Mouse (Mus musculus) testis, adult 2 months (tissue): ENCODE measurements at regions not wholly inside any gene's neighbourhood (a gene's known extent, or its start where the extent isn't known, plus 50 kb on each side); places are given as distances from the start of the nearest gene placed in this dataset.

Experiments used
- H3K27ac ChIP-seq: fragments of 200-500 bp; 2 replicates; pipeline ENCODE4 v1.5.1; 2012; ENCODE audit warnings: low read depth, low read length; ENCODE audit not compliant: control insufficient read depth, insufficient read depth
- H3K27me3 ChIP-seq: fragments of 200-500 bp; 2 replicates; pipeline ENCODE4 v1.6.1; 2012; ENCODE audit warnings: mild to moderate bottlenecking, low read length, moderate library complexity; ENCODE audit not compliant: control insufficient read depth, insufficient read depth
- H3K36me3 ChIP-seq: fragments of 200-500 bp; 2 replicates; pipeline ENCODE4 v1.6.1; 2012; ENCODE audit warnings: mild to moderate bottlenecking, low read length; ENCODE audit not compliant: control insufficient read depth, insufficient read depth
- H3K4me1 ChIP-seq: fragments of 200-500 bp; 2 replicates; pipeline ENCODE4 v1.6.1; 2012; ENCODE audit warnings: low read length; ENCODE audit not compliant: control insufficient read depth, insufficient read depth
- H3K4me3 ChIP-seq: fragments of 200-500 bp; 2 replicates; pipeline ENCODE4 v1.5.1; 2012; ENCODE audit warnings: low read depth, mild to moderate bottlenecking, low read length, moderate library complexity, mixed read lengths; ENCODE audit not compliant: control insufficient read depth
- CTCF ChIP-seq: fragments of 200-500 bp; IDR thresholded peaks from 2 replicates; pipeline ENCODE4 v1.5.1; 2012; ENCODE audit warnings: low read depth, mild to moderate bottlenecking, inconsistent platforms, low read length, moderate library complexity; ENCODE audit not compliant: control insufficient read depth, insufficient read depth, insufficient replicate concordance
- POLR2A ChIP-seq: fragments of 200-500 bp; IDR thresholded peaks from 2 replicates; pipeline ENCODE4 v1.6.1; 2012; ENCODE audit warnings: low read depth, mild to moderate bottlenecking, inconsistent platforms, low read length, moderate library complexity; ENCODE audit not compliant: control insufficient read depth

DNA sequence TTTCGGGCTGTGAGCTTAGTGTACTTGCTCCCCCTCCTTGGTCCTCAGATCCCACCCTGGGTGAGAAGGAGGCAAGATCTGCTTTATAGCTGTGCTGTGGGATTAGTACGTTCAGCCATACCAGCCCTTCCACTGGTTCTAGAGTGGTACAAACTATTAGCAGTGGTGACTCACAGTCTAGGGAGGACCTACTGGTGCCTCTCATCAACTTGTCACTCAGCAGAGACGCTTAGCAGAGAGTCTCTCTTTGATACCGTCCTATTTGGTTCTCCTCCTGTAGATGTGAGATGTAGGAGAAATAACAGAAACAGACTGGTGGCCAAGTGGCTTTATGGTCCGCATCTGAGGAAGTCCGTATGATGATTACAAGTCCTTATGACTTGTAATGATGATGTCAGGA lies 57.7 kb upstream of the 1700024P04Rik start:
- H3K27ac ChIP-seq, result no peak overlapping the region
- no peaks in the 10 kb centered on the region for H3K4me1 ChIP-seq

DNA sequence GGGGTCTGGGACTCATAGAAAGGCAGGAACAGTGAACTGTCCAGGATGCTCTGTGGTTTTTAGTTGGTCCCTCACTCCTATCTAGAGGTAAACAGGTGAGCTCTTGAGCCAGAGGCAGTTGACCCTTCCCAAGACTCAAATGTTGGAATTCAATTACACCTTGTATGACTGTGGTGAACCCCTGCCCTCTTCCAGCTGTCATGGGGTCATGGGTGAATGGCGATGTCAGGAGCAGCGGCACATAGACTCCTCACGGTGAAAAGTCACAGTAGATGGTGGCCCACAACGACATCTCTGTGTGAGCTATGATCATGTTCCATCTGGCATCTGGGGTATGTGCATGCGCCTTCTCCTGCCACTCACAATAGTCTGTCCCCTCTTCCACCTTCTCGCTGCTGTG lies 56.9 kb upstream of the 1700024P04Rik start:
- no peak overlapping the region for H3K4me3 ChIP-seq
- H3K27me3 ChIP-seq, result no peaks in the 10 kb centered on the region
- H3K27ac ChIP-seq, result no peak overlapping the region
- no peaks in the 10 kb centered on the region for H3K36me3 ChIP-seq
- TF ChIP-seq CTCF (no peak), POLR2A (no peak)
- H3K4me1 ChIP-seq, result no peaks in the 10 kb centered on the region

More for the DNA sequence above, 57.7 kb upstream of the 1700024P04Rik start:
- no peaks in the 10 kb centered on the region for H3K36me3 ChIP-seq
- H3K27me3 ChIP-seq, result no peaks in the 10 kb centered on the region
- no peak overlapping the region for H3K4me3 ChIP-seq
- TF ChIP-seq POLR2A (no peak), CTCF (no peak)

DNA sequence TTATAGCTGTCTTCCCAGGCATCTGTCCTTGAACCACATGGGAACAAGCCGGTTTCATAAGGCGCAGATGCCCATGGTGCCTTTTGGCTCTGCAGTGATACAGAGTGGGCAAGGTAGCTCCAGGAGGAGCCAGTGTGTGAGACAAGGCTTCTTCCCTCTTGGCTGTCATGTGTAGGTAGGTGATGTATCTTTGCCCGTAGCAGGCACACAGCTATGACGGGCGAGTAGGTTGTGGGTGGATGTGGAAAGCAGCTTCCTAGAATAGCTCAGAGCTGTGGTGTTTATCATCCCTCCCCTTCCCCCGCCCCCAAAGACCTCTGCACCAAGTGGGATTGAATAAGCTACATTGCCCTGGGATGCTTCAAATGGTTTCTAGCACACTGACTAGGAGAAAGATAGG lies 56.5 kb upstream of the 1700024P04Rik start:
- H3K27me3 ChIP-seq, result no peaks in the 10 kb centered on the region
- no peak overlapping the region for H3K27ac ChIP-seq

DNA sequence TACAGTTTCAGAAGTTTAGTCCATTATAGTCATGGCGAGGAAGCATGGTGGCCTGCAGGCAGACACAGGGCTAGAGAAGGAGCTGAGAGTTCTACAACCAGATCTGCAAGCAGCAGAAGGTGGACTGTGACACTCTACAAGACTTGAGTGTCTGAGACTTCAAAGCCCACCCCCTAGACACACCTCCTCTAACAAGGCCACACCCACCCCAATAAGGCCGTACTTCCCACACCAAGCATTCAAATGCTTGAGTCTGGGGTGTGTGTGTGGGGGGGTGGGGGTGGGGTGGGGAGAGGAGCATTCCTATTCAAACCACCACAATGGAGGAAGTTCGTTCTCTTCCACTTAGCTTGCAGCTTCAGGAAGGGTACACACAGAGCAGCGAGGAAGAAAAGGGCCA lies 55.8 kb upstream of the 1700024P04Rik start:
- Histone ChIP-seq H3K4me1 (no peaks in the 10 kb centered on the region), H3K4me3 (no peak overlapping the region), H3K27ac (no peak overlapping the region), H3K36me3 (no peaks in the 10 kb centered on the region), H3K27me3 (no peaks in the 10 kb centered on the region)
- TF ChIP-seq CTCF (no peak), POLR2A (no peak)

More for the DNA sequence above, 56.5 kb upstream of the 1700024P04Rik start:
- H3K4me3 ChIP-seq, result no peak overlapping the region
- H3K36me3 ChIP-seq, result no peaks in the 10 kb centered on the region
- no peak for TF ChIP-seq POLR2A
- no peak for TF ChIP-seq CTCF
- no peaks in the 10 kb centered on the region for H3K4me1 ChIP-seq

DNA sequence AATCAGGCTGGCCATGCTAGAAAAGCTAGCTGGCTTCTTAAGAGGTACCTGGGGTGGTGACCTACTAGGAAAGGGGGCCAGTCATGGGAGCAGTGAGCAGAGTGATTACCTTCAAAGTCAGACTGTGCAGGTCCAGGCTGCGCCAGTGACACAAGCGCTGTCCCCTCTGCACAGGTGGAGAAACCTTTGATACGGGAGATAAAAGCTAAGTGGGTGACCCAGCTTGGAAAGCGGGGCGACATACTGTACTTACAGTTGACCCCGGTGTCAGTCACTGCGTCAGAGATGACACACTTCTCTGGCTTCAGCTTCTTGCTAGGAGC lies 54.7 kb upstream of the 1700024P04Rik start:
- H3K4me1 ChIP-seq, result no peaks in the 10 kb centered on the region
- no peak overlapping the region for H3K4me3 ChIP-seq
- H3K27ac ChIP-seq, result no peak overlapping the region
- no peak for TF ChIP-seq POLR2A
- TF ChIP-seq CTCF, result no peak
- H3K36me3 ChIP-seq, result no peaks in the 10 kb centered on the region
- no peaks in the 10 kb centered on the region for H3K27me3 ChIP-seq

DNA sequence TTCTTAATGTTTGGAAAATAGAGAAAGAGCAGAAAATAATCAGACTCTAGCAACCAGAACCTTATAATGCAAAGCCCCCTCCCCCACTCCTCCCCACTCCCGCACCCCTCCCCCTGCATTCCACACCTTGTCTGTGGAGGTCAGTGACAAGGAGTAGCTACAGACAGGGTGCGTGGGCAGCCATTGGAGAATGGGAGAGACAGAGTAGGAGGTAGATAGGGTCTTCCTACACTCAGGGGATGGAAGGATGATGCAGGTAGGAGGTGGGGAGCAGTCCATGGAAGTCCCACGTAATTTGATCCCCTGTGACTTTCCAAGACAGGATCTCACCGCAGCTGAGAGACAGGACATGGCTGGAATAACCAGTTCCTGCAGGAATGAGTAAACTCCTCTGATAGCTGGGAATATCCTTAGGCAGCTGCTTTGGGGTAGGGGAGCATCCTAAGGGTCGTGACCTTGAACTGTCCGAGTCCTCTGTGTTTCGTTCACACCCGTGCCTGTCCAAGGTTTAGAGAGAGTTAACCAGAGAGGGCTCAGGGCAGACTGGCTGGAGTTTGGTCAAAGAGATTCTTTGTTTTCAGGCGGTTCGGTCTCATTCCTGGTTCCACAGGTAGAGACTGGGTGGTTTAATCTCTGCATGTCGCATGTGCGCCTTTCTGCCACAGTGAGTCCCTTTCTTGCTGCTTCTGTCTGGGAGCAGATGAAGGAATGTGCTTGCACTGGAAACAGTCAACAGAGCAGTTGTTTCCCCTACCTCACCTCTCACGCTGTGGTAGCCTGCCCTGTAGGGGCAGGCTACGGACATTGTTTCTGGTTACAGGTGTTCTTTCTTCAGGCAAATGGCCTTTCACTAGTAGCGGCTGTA lies 54.1 kb upstream of the 1700024P04Rik start:
- no peak overlapping the region for H3K4me3 ChIP-seq
- H3K36me3 ChIP-seq, result no peaks in the 10 kb centered on the region
- no peaks in the 10 kb centered on the region for H3K4me1 ChIP-seq
- H3K27me3 ChIP-seq, result no peaks in the 10 kb centered on the region
- no peak overlapping the region for H3K27ac ChIP-seq
- TF ChIP-seq POLR2A (no peak), CTCF (no peak)

- Histone ChIP-seq H3K4me1 (no peaks in the 10 kb centered on the region), H3K27me3 (no peaks in the 10 kb centered on the region), H3K36me3 (no peaks in the 10 kb centered on the region), H3K4me3 (no peak overlapping the region), H3K27ac (no peak overlapping the region)
- no peak for TF ChIP-seq POLR2A
- no peak for TF ChIP-seq CTCF
These were observed 52.8 kb upstream of the 1700024P04Rik start for GRCm38 (mm10) chr13:99037131-99037530.
